Mouse (Mus musculus): ENCODE results near the gene Mcrip2. TPM values are rescaled to one million over a fixed set of nuclear protein-coding genes. Genes with fewer than 3 reads are reported as not detected.

The Mcrip2 gene
- total and polyA plus RNA-seq, 2 experiments from 2014 or later = 202 to 357 TPM

GRCm38 (mm10) chr17:25883824-25884223, 15.3 kb upstream of the Mcrip2 start:
- H3K4me3 ChIP-seq (ENCODE audit: low read depth, low read length) = no peak overlapping the region
- DNase-seq (ENCODE audit: low spot score) (no peak), ATAC-seq (ENCODE audit: insufficient read depth, low read depth) (no peak)
- H3K36me3 ChIP-seq (replicated peaks; ENCODE audit: control insufficient read depth, insufficient read depth, low read length) = peaks cover 28% of the 10 kb centered on the region
- no peak overlapping the region for H3K9ac ChIP-seq (replicated peaks; ENCODE audit: low read depth, low read length)
- WGBS = 98% methylated on average over 3 of the region's 3 CpGs
- H3K4me1 ChIP-seq (ENCODE audit: control insufficient read depth, insufficient read depth) = no peaks in the 10 kb centered on the region
- no peak overlapping the region for H3K27ac ChIP-seq (ENCODE audit: low read depth)
- no peaks in the 10 kb centered on the region for H3K9me3 ChIP-seq (replicated peaks; ENCODE audit: control insufficient read depth, low read length)
- no peaks in the 10 kb centered on the region for H3K27me3 ChIP-seq (ENCODE audit: control insufficient read depth, insufficient read depth, low read length)
- TF ChIP-seq EP300 (IDR thresholded peaks at IDR 0.05; ENCODE audit: low read depth) = no peak
- 0 out of 2 replicates have a peak, but pooled peaks have one; percentile 1 for TF ChIP-seq CTCF (IDR thresholded peaks at IDR 0.05; ENCODE audit: low read depth)
- no peak overlapping the region for H3K4me2 ChIP-seq (ENCODE audit: low read depth, low read length)

- Histone ChIP-seq H3K4me2 (ENCODE audit: low read depth, low read length) (no peak overlapping the region), H3K27ac (ENCODE audit: low read depth) (no peak overlapping the region), H3K4me1 (ENCODE audit: control insufficient read depth, insufficient read depth) (no peaks in the 10 kb centered on the region), H3K4me3 (ENCODE audit: low read depth, low read length) (no peak overlapping the region), H3K36me3 (replicated peaks; ENCODE audit: control insufficient read depth, insufficient read depth, low read length) (peaks cover 28% of the 10 kb centered on the region), H3K9ac (replicated peaks; ENCODE audit: low read depth, low read length) (no peak overlapping the region), H3K9me3 (replicated peaks; ENCODE audit: control insufficient read depth, low read length) (no peaks in the 10 kb centered on the region), H3K27me3 (ENCODE audit: control insufficient read depth, insufficient read depth, low read length) (no peaks in the 10 kb centered on the region)
- DNase-seq (ENCODE audit: low spot score) (no peak), ATAC-seq (ENCODE audit: insufficient read depth, low read depth) (no peak)
- WGBS = 91% methylated on average over 8 of the region's 8 CpGs
- TF ChIP-seq CTCF (IDR thresholded peaks at IDR 0.05; ENCODE audit: low read depth) (no peak), EP300 (IDR thresholded peaks at IDR 0.05; ENCODE audit: low read depth) (no peak)
Measured at GRCm38 (mm10) chr17:25883268-25883667, 14.7 kb upstream of the Mcrip2 start.

DNA sequence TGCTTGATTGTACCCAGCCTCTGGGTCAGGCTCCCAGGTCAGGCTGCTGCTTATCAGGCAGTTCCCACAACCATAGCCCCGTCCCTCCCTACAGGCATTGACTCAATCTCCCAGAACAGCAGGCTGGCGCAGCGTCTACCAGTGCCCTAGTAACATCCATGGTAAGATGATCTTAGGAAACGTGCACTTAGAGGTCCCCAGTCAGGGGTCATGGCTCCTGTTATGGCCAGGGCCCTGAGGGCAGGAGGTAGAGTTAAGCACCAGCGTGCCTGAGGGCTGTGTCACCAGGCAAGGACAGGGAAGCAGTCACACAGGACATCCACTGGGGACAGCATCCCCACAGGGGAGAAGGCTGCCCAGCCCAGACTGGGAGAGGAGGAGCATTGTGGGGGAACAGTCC, 13.7 kb upstream of the Mcrip2 start:
- no peak overlapping the region for H3K4me3 ChIP-seq (ENCODE audit: low read depth, low read length)
- WGBS = 53% methylated on average over 5 of the region's 5 CpGs
- no peaks in the 10 kb centered on the region for H3K27me3 ChIP-seq (ENCODE audit: control insufficient read depth, insufficient read depth, low read length)
- H3K9ac ChIP-seq (replicated peaks; ENCODE audit: low read depth, low read length) = no peak overlapping the region
- TF ChIP-seq CTCF (IDR thresholded peaks at IDR 0.05; ENCODE audit: low read depth) (no peak), EP300 (IDR thresholded peaks at IDR 0.05; ENCODE audit: low read depth) (no peak)
- no peak overlapping the region for H3K27ac ChIP-seq (ENCODE audit: low read depth)
- H3K4me1 ChIP-seq (ENCODE audit: control insufficient read depth, insufficient read depth) = no peaks in the 10 kb centered on the region
- H3K4me2 ChIP-seq (ENCODE audit: low read depth, low read length) = no peak overlapping the region
- no peaks in the 10 kb centered on the region for H3K9me3 ChIP-seq (replicated peaks; ENCODE audit: control insufficient read depth, low read length)
- DNase-seq (ENCODE audit: low spot score) (no peak), ATAC-seq (ENCODE audit: insufficient read depth, low read depth) (0 out of 2 replicates have a peak, but pooled peaks have one; percentile 6)
- peaks cover 25% of the 10 kb centered on the region for H3K36me3 ChIP-seq (replicated peaks; ENCODE audit: control insufficient read depth, insufficient read depth, low read length)

- no peak overlapping the region for H3K4me3 ChIP-seq (ENCODE audit: low read depth, low read length)
- no peak for TF ChIP-seq CTCF (IDR thresholded peaks at IDR 0.05; ENCODE audit: low read depth)
- no peak for TF ChIP-seq EP300 (IDR thresholded peaks at IDR 0.05; ENCODE audit: low read depth)
- no peak for DNase-seq (ENCODE audit: low spot score)
- H3K4me2 ChIP-seq (ENCODE audit: low read depth, low read length) = no peak overlapping the region
- no peaks in the 10 kb centered on the region for H3K4me1 ChIP-seq (ENCODE audit: control insufficient read depth, insufficient read depth)
- no peaks in the 10 kb centered on the region for H3K27me3 ChIP-seq (ENCODE audit: control insufficient read depth, insufficient read depth, low read length)
- peaks cover 25% of the 10 kb centered on the region for H3K36me3 ChIP-seq (replicated peaks; ENCODE audit: control insufficient read depth, insufficient read depth, low read length)
- no peaks in the 10 kb centered on the region for H3K9me3 ChIP-seq (replicated peaks; ENCODE audit: control insufficient read depth, low read length)
- no peak overlapping the region for H3K27ac ChIP-seq (ENCODE audit: low read depth)
- no peak overlapping the region for H3K9ac ChIP-seq (replicated peaks; ENCODE audit: low read depth, low read length)
- WGBS = 66% methylated on average over 4 of the region's 4 CpGs
- no peak for ATAC-seq (ENCODE audit: insufficient read depth, low read depth)
Measured at GRCm38 (mm10) chr17:25881691-25882090, 13.1 kb upstream of the Mcrip2 start.

DNA sequence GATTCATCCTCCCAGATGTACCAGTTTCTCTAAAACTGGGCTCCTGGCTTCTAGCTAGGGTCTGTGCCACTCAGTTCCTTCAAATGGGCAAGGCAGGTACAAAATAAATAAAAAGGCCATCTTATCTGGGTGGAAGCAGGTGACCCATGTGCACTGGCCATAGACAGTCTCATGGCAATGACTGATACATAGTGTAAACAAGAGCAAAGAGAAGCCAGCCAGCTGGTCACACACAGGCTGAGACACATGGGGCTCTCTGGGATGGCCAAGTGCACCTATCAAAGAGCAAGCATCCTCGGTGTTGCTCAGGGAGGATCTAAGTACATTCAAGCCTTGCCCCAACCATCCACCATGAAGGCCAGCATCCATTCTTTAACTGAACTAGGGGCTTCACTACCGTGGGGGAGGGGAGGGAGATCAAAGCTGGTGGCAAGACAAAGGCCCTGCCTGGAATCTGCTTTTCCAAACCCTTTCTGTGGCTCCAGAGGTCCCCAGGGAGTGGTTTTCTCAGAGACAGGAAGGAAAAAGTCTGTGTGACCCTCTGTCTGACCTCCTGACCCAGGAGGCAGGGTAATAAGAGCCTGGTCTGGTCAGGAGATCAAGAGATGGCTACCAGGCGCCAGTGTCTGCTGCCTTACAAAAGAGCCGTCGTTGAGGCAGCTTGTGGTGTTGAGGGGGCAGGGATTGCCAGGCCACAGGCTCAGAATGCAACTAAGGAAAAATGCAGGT, 12.5 kb upstream of the Mcrip2 start:
- 25% methylated on average over 5 of the region's 5 CpGs for WGBS
- TF ChIP-seq CTCF (IDR thresholded peaks at IDR 0.05; ENCODE audit: low read depth) (no peak), EP300 (IDR thresholded peaks at IDR 0.05; ENCODE audit: low read depth) (no peak)
- Histone ChIP-seq H3K4me2 (ENCODE audit: low read depth, low read length) (no peak overlapping the region), H3K9ac (replicated peaks; ENCODE audit: low read depth, low read length) (no peak overlapping the region), H3K4me1 (ENCODE audit: control insufficient read depth, insufficient read depth) (peaks cover 5% of the 10 kb centered on the region; the same call in 1 of the 2 replicates), H3K27ac (ENCODE audit: low read depth) (no peak overlapping the region), H3K9me3 (replicated peaks; ENCODE audit: control insufficient read depth, low read length) (no peaks in the 10 kb centered on the region), H3K36me3 (replicated peaks; ENCODE audit: control insufficient read depth, insufficient read depth, low read length) (peaks cover 25% of the 10 kb centered on the region), H3K4me3 (ENCODE audit: low read depth, low read length) (no peak overlapping the region), H3K27me3 (ENCODE audit: control insufficient read depth, insufficient read depth, low read length) (no peaks in the 10 kb centered on the region)
- ATAC-seq (ENCODE audit: insufficient read depth, low read depth) (no peak), DNase-seq (ENCODE audit: low spot score) (no peak)

Data from heart, postnatal 0 days (tissue).